Mouse (Mus musculus) layer of hippocampus, adult 9-11 months (tissue): ENCODE measurements around the gene Gsdma2.
"Not testable (repeated sequence)": the region's sequence is repeated elsewhere in the genome, so short reads cannot be mapped to it uniquely, and the experiment has no call there.

Experiments used
- DNase-seq: peaks from one replicate; pipeline ENCODE4 v3.0.0; 2022

Gene Gsdma2

DNA sequence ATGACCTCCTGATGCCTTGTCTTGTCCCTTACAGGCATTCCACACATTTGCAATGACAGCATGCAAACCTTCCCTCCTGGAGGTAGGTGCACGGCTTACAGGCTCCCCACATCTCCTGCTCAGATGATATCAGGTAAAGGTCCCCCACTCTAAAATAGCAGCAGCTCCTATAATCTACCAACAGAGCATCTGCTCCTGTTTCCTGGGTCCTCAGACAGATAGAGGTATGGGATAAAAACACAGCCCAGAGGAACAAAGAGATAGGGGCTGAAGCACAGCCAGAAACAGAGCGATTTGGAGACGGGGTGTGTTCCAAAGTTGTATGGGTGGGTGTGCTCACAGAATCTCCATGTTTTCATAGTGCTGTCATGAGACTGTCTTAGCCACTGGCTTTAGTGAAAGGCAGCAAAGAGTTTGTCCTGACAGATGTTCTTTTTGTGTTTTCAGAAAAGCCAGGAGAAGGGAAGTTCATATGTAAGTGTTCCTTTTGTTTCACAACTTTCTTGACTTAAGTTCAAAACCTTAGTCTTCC, 24.8 kb downstream of the Gsdma2 start:
- no peak for DNase-seq

DNA sequence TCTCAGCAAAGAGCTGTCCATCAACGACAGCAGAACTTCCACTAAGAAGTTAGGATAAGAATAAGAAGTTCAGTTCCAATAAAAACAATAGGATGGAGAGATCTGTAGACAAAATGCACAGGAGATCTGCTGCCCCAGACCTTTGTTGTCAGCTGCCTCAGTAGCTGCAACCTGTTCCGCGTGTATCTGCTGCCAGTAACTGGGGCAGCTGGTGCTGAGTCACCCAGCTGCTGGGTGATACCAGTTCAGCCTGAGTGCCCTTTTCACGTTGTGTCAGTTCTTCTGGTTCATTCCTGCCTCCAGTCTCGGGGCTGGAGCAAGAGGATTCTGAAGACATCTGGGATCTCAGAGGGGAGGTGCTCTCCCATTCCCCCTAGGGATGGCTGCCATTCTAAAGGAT, 25.3 kb downstream of the Gsdma2 start:
- no peak for DNase-seq

DNA sequence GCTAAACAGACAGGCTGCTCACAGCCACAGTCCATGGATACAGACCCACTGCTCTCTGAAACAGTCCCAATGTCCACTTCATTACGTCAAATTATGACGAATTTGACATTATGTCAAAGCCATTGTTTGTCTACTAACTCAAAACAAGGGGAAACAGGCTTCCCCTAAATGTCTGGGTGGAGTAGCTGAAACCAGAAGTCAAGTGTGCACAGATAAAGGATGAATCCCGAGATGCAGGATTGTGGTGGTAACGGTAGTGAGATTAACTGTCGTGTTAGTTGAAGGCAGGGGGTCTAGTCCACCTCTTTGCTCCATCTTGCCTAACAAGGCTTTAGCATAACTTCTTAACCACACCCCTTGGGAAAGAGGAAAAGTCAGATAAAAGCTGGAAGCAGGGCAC, 25.9 kb downstream of the Gsdma2 start:
- no peak for DNase-seq

DNA sequence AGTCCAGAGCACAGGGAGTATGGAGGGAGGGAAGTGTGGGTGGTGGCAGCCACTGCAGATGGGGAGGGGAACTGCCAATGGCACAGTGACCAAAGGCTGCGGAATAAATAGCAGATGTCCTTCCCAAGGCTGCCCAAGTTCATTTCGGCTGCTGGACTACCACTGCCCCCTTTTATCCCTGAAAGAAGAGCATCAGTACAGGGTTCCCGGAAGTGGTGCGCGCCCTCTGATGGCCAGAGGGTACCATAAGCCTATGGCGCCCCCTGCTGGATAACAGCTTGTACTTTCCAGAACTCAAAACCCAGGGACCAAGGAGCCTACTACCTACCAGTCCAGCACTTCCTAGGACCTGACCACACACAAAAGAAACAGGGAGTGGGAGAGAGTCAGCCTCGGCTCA, 26.6 kb downstream of the Gsdma2 start:
- not testable (repeated sequence) for DNase-seq

DNA sequence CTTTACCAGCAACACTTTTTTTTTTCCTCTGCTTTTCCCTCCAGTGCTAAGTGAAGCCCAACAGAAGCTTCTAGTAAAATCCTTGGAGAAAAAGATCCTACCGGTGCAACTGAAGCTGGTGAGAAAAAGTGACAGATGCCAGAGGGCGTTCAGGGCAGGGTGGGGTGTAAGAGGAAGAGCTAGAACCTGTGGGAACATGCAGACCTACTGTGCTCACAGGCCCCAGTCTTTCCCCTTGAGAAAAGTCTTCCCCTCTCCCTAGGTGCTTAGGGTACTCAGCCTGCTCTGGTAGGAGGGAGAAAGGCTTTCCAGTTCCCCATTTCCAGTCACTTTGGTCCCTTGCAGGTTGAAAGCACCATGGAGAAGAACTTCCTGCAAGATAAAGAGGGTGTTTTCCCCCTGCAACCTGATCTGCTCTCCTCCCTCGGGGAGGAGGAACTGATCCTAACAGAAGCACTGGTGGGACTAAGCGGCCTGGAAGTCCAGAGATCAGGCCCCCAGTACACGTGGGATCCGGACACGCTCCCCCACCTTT, 29.3 kb downstream of the Gsdma2 start:
- DNase-seq, result no peak

DNA sequence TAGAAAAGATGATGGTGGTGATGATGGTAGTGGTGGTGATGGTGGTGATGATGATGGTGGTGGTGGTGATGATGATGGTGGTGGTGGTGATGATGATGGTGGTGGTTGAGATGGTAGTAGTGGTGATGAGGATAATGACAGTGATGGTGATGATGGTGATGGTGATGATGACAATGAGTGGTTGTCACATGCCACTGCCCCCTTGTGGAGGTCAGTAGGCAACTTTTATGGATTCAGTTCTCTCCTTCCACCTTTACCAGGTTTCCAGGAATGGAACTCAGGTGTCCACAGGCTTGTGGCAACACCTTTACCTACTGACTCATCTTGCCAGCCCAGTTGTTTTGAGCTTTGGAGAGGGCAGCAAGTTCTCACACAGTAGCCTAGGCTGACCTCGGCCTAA, 33.5 kb downstream of the Gsdma2 start:
- no peak for DNase-seq

DNA sequence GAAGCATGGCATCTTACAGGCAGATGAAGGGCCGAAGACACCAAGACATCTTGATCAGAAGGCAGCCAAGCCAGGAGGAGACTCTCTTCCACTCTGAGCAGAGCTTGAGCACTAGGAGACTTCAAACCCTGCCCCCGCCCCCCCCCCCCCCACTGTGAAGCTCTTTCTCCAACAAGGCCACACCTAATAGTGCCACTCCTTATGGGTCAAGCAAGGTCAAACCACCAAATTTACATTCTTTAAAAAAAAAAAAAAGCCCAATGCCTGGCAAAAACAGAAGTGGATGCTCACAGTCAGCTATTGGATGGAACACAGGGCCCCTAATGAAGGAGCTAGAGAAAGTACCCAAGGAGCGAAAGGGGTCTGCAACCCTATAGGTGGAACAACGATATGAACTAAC, 34.0 kb downstream of the Gsdma2 start:
- not testable (repeated sequence) for DNase-seq

DNA sequence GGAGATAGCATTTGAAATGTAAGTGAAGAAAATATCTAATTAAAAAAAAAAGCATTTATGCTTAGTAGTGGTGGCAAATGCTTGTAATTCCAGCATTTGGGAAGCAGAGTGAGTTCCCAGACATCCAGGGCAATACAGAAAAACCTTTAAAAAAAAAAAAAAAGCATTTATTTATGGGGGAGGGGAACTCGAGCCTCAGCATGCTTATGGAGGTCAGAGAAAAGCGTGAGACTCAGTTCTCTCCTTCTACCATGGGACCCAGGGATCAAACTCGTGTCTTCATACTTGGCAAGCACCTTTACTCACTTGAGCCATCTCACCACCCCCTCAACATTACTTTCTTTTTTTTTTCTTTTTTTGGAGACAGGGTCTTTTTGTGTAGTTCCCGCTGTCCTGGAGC, 34.6 kb downstream of the Gsdma2 start:
- DNase-seq, result no peak

DNA sequence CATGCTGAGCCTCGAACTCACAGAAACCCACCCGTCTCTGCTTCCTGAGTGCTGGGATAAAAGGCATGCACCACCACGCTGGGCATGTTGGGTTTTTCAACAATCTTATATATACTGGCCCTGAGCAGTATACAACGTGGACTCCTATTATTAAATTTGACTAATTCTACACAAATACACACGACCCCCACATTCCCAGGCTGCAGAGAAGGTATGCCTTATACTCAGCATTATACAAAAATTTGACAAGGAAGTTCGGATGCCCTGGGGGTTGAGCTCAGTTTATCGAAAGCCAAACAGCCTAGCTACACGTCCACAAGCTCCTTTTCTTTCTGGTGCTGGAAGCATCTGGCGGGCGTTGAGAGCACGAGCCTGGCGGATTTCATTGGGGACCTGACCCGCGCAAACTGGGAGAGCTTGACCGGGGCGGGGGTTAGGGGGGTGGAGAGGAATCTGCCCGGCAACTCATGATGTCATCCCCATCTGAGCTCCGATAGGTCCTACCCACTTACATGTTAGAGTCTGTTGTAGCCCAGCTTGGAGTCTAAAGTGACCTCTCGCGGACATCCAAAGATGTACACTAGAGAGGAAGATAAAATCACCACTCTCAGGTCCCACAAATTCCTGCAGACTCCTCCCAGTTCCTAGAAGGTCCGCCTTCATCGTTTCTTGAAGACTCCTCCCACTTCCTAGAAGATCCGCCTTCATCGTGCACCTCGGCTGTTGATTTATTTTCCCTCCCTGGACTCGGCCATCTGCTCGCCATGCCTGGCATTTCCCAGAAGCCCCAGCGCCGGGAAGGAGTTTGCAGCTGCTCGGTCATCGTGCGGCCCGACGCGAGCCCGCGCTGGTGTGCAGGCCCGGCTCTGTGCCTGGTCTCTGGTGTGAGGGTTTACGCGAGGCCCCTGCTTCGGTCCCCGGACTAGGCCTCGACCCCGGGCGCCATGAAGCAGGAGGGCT, 35.5 kb downstream of the Gsdma2 start, which contains the start of gene Psmd3:
Psmd3 (plus strand) TSS at position 769 of the 960 bp plus-strand sequence.
- DNase-seq, result peak; percentile 97

DNA sequence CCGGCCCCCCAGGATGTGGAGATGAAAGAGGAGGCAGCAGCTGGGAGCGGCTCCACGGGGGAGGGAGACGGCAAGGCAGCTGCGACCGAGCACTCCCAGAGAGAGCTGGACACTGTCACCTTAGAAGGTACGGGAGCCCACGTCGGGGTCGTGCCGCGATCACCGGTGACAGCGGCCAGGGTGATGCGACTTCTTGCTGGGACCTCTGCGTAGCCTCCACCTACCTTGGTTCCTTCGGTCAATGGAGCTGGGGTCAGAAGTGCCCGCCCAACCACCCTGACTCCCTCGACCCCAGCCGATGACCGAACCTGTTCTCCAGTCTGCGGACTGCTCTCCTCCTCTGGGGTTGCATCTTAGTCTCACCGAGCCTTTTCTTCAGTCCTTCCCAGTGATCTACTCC, 36.3 kb downstream of the Gsdma2 start:
- DNase-seq, result no peak

DNA sequence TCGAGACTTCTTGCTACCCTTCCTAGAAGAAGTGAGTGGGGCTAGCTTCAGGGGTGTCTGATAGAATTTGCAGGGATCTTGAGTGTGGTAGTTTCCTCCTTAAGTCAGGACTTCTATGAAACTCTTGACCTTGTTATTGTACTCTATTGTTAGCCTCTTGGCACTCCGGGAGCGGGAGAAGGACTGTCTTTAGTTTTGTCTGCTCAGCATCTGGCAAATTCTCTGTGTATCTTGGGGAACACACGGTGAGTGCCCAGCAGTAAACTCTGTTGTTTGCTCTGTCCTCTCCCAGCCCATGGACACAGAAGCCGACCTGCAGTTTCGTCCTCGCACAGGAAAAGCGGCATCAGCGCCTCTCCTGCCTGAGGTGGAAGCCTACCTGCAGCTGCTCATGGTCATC, 39.1 kb downstream of the Gsdma2 start:
- no peak for DNase-seq

DNA sequence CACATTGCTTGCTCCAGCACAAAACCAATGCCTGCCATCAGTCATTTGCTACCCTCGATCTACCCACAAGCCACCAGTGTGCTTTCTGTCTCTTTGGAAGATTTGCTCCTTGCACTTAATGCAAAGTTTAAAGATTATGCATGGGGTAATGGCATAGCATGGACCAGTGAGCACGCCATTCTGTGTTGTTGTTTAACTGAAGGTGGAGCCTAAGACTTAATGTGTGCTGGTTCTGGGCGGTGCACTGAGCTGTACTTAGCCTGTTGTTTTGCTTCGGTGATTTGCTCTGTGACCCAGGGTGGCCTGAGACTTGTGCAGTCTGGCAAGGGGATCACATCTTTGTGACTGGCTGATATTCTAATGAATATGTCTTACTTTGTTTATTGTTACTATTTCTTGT, 40.4 kb downstream of the Gsdma2 start:
- no peak for DNase-seq

DNA sequence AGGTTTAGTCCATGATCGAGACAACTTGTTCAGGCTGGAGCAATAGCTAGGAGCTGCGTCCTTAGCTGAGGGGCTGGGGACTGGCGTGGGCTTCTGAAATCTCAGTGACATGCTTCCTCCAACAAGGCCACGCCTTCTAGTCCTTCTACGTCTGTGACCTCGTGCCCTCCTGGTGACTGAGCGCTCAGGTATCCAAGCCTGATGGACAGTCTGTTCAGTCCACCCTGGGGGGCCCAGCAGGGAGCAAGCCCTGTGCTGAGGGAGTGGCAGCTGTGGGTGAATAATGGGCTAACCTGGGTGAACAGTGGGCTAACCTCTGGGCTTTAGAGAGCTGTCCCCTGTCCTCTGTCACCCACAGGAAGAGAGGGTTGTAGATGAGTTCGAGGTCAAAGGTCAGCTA, 41.5 kb downstream of the Gsdma2 start:
- DNase-seq, result no peak

DNA sequence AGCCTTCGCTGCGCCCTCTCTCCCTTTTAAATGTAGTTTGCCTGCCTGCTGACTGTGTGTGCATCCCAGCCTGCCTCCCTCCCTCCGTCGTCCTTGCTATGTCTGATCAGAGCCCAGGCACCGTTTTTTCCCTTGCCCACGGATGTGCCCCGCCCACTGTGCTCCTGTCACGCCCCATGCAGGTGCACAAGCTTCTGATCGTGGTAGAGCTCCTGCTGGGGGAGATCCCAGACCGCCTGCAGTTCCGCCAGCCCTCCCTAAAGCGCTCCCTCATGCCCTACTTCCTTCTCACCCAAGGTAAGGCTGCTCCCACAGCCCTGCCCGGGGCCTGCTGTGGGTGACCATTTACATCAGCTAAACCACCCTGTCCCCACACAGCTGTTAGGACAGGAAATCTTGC, 46.6 kb downstream of the Gsdma2 start:
- DNase-seq, result no peak

DNA sequence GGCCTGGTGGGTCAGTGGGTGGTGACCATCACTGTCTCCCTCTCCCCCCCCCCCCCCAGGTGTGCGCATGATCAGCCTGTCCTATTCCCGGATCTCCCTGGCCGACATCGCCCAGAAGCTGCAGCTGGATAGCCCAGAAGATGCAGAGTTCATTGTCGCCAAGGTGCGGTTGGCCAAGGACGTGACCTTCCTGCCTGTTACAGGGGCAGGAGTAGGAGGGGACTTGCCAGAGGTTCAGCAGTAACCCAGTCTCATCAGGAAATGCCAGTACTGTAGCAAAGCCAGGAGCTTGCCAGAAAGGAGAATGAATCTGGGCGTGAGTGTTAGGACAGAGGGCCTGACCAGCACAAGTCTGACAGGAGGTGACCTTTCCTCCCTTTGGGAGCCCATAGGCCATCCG, 47.2 kb downstream of the Gsdma2 start:
- no peak for DNase-seq

DNA sequence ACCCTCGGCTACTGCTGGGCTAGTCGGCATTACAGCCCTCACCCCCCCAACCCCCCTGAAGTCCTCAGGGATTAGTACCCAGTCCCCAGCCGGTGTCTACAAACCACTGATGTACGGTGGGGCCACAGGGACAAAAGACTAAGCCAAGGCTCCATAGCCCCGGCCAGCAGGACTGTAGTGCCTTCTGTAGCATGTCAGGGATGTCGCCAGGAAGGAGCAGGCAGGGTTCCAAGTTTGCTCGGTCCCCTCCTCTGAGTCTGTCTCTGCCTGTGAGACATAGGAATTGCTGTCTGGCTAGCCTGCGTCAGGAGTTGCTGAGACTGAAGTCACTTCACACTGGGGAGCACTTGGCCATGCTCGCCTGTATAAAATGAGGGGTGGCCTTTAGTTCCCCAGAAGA, 47.7 kb downstream of the Gsdma2 start:
- no peak for DNase-seq

DNA sequence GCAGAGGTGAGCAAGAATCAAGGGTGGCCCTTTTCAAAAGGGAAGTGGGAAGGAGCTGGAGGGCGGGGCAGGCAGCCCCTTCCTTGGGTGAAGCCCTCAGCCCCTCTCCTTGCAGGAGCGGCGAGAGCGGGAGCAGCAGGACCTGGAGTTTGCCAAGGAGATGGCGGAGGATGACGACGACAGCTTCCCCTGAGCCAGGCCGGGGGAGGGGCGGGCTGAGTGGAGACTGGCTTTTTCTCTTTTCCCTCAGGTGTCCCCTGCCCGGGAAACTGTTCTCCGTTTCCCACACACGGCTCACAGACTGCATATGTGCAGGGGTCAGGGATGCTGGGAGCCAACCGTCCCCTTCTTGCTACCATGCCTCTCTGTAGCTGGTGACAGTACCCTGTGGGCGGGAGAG, 48.8 kb downstream of the Gsdma2 start:
- DNase-seq, result no peak

DNA sequence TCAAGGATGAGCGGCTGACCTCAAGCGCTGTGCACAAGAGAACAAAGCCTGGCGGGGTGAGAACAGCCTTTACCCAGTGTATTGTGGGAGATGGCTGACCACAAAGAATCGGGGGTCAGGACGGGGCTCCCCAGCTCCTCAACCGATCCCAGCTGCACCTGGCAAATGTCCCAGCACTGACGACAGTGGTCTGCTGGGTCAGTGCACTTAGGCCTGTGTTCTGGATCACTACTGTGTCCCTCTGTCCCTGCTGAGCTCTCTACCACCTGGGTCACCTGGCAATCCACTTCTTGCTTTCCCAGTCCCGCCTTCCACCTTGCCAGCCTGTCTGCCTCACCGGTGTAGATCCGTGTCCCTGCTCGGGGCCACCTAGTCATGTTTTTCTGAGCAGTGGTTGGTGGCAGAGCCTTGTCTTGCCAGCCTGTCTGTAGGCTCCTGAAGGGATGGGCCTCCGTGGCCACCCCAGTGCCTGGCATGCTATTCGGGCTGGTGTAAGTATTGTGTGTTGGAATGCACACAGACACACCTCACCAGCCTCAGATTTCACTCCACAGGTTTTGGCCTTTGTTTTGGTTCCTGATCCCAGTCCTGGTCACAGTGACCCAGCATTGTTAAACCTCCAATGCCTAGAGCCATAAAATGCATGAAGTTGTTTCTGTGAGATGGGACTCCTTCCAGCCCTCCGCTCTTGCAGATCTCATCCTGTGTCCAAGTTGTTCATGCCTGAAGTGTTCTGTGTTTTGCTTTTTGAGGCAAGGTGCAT, 50.1 kb downstream of the Gsdma2 start:
- DNase-seq, result no peak

DNA sequence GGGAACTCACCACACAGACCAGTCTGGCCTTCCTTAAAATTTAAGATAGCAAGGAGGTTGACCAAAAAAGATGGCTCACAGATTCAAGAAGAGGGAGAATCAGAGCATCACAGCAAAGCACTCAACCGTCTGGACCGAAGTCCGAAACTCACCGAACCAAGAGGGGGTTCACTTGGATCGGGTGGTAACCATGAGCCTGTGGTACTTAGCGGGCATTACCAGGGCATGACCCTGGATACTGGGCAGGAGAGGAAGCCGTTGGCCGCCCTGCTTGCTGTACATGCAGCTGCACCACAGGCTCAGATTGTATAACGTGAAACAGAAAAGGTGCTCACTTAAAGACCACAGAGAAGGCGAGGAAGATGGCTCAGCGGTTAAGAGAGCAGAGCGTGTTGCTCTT, 50.7 kb downstream of the Gsdma2 start:
- DNase-seq, result no peak

DNA sequence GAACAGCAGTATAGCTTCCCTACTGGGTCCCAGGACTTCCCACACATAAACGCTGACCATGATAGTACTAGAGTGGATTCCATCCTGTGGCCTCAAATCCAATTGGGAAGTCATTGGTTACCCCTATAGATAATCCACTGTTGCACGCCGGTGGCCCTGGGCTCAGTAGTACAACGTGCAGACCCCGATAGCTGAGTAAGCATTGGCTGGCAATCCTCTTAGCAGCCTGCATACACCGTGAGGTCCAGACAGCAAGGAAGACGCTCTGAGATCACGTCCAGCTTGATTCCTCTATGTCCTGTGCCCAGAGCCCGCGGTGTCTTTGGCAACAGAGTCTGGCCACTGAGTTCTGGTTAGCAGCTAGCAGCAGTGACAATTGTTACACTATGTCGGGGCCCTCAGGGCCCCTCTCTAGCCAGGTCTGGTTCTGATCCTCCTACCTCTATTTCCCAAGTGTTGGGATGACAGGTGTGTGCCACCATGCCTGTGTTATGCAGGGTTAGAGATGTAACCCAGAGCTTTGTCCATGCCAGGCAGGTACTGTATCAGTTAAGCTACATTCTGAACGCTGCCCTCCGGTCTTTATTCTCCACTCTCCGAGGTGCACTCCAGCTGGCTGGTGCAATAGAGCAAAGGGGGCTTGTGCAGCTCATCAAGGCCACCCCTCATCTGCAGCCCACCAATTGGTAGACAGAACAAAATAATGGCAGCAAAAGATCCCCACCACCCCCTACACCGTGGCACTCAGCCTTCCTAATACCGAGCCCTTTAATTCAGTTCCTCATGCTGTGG, 52.5 kb downstream of the Gsdma2 start:
- DNase-seq, result no peak

DNA sequence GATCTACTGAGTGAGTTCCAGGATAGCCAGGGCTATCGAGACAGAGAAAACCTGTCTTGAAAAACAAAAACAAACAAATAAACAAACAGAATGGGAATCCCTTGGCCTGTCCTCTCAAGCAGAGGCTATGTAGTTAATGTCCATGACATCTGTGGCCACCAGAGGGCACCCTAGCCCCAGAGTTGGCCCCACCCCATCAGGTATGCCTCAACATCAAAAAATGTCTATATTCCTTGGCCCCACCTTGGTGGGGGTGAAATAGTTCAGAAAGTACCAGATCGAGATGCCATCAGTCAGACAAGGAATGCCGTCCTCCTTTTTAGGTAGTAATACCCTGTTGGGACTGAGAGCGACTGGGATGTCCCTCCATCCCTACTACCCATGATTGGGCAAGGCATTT, 53.4 kb downstream of the Gsdma2 start:
- DNase-seq, result no peak

DNA sequence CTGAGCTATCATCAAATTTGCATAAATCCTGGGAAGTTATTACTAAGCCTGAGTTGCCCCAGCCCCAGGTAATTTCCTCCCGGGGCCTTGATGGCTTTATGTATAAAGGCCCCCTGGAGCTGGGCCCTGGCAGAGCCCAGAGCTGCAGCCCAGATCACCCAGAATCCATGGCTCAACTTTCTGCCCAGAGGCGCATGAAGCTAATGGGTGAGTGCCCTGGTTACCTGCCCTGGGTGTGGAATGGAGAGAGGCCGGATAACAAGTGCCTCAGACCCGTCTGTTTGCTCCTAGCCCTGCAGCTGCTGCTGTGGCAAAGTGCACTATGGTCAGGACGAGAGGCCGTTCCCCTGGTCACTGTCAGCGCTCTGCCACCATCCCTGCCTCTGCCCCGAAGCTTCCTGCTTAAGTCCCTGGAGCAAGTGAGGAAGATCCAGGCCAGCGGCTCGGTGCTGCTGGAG, 54.7 kb downstream of the Gsdma2 start, which contains the start of gene Csf3:
Csf3 (plus strand) TSS at position 51 of the 458 bp plus-strand sequence.
- no peak for DNase-seq

DNA sequence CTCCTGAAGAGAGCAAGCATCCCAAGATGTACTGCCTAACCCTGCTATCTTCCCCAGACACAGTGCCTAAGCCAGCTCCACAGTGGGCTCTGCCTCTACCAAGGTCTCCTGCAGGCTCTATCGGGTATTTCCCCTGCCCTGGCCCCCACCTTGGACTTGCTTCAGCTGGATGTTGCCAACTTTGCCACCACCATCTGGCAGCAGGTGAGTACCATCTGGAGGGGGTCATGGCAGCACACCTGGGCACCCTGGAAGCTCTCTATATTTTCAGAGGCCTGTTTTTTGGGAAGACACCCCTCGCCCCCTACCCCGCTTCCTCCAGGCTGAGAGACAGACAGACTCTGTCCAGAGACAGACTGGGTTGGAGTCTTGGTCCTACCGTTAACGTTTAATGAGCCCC, 55.8 kb downstream of the Gsdma2 start:
- no peak for DNase-seq
